Mouse (Mus musculus) midbrain, embryonic 12.5 days (tissue): ENCODE measurements around the gene Fam163b. TPM values are rescaled to one million over a fixed set of nuclear protein-coding genes. Genes with fewer than 3 reads are reported as not detected.

Source experiments
- ATAC-seq: fragments of 200-750 bp; cut with Nextera tagmentation; 2 replicates; pipeline ENCODE4 v1.8.0; 2017; ENCODE audit warnings: low read depth, moderate TSS enrichment, moderate library complexity; ENCODE audit not compliant: low FRiP score
- H3K27ac ChIP-seq: fragments of 300-500 bp; sonication (generic); replicated peaks from 2 replicates; pipeline ENCODE4 v1.5.1; 2016; ENCODE audit warnings: mild to moderate bottlenecking
- H3K27me3 ChIP-seq: fragments of 300-500 bp; sonication (generic); 2 replicates; pipeline ENCODE4 v1.6.1; 2016; ENCODE audit warnings: mild to moderate bottlenecking
- H3K36me3 ChIP-seq: fragments of 300-500 bp; sonication (generic); 2 replicates; pipeline ENCODE4 v1.6.1; 2016
- H3K4me1 ChIP-seq: fragments of 300-500 bp; sonication (generic); 2 replicates; pipeline ENCODE4 v1.6.1; 2016
- H3K4me2 ChIP-seq: fragments of 300-500 bp; sonication (generic); replicated peaks from 2 replicates; pipeline ENCODE4 v1.6.1; 2016; ENCODE audit warnings: mild to moderate bottlenecking, moderate library complexity
- H3K4me3 ChIP-seq: fragments of 300-500 bp; sonication (generic); 2 replicates; pipeline ENCODE4 v1.5.1; 2016; ENCODE audit warnings: mild to moderate bottlenecking
- H3K9ac ChIP-seq: fragments of 300-500 bp; sonication (generic); replicated peaks from 2 replicates; pipeline ENCODE4 v1.6.1; 2016; ENCODE audit warnings: mild to moderate bottlenecking, moderate library complexity
- H3K9me3 ChIP-seq: fragments of 300-500 bp; sonication (generic); 2 replicates; pipeline ENCODE4 v1.6.1; 2016; ENCODE audit warnings: mild to moderate bottlenecking
- WGBS: fragments of 180-500 bp; shearing (Covaris S2); methylation state at CpG from one replicate; pipeline ENCODE4 v1.1.7; 2016; 5-methylcytosine and 5-hydroxymethylcytosine counted together
- polyA plus RNA-seq: library from polyadenylated mRNA; unstranded; fragments of >200 nt; fragmentation: Nextera tagmentation; extraction: Ambion mirVana; gene quantifications from 2 replicates; pipeline ENCODE4 v1.2.1, GENCODE M21; 2016

The Fam163b gene
- polyA plus RNA-seq, 1 experiment from 2014 or later, result 0.27 TPM

GRCm38 (mm10) chr2:27067996-27068395 is 74.3 kb downstream of the Fam163b start:
- H3K36me3 ChIP-seq, result no peaks in the 10 kb centered on the region
- no peaks in the 10 kb centered on the region for H3K27me3 ChIP-seq
- WGBS, result 55% methylated on average over 2 of the region's 2 CpGs
- ATAC-seq, result no peak
- no peak overlapping the region for H3K27ac ChIP-seq
- peaks cover 8% of the 10 kb centered on the region for H3K4me1 ChIP-seq
- no peak overlapping the region for H3K4me2 ChIP-seq
- H3K9ac ChIP-seq, result no peak overlapping the region
- H3K9me3 ChIP-seq, result no peaks in the 10 kb centered on the region
- H3K4me3 ChIP-seq, result no peak overlapping the region

- Histone ChIP-seq H3K9ac (no peak overlapping the region), H3K27me3 (no peaks in the 10 kb centered on the region), H3K4me1 (peaks cover 8% of the 10 kb centered on the region), H3K9me3 (no peaks in the 10 kb centered on the region), H3K4me2 (no peak overlapping the region), H3K4me3 (no peak overlapping the region), H3K27ac (no peak overlapping the region), H3K36me3 (no peaks in the 10 kb centered on the region)
- 72% methylated on average over 2 of the region's 2 CpGs for WGBS
- ATAC-seq, result no peak
These were observed 75.2 kb downstream of the Fam163b start for GRCm38 (mm10) chr2:27067124-27067523.

Other genes starting within 250 kb of the Fam163b start
- 29.9 and 32.1 TPM in 2 replicates for gene Surf6, start 239.6 kb downstream of the Fam163b start, polyA plus RNA-seq
- 125 and 129 TPM in 2 replicates for gene Med22, start 231.8 kb downstream of the Fam163b start, polyA plus RNA-seq
- 488 and 496 TPM in 2 replicates for gene Rpl7a, start 231.7 kb downstream of the Fam163b start, polyA plus RNA-seq
- gene Surf2, start 226.1 kb downstream of the Fam163b start, polyA plus RNA-seq, result 48.2 and 56.7 TPM in 2 replicates
- 53.4 and 57.9 TPM in 2 replicates for gene Surf1, start 226.0 kb downstream of the Fam163b start, polyA plus RNA-seq
- 126 and 132 TPM in 2 replicates for gene Surf4, start 208.6 kb downstream of the Fam163b start, polyA plus RNA-seq
- gene Stkld1, start 208.4 kb downstream of the Fam163b start, polyA plus RNA-seq, result not detected in 2 replicates
- gene Rexo4, start 178.1 kb downstream of the Fam163b start, polyA plus RNA-seq, result 43.0 and 46.3 TPM in 2 replicates
- not detected in 2 replicates for gene Adamts13, start 169.1 kb downstream of the Fam163b start, polyA plus RNA-seq
- 116 and 126 TPM in 2 replicates for gene Cacfd1, start 132.6 kb downstream of the Fam163b start, polyA plus RNA-seq
- gene Slc2a6, start 114.5 kb downstream of the Fam163b start, polyA plus RNA-seq, result 2.9 and 3.5 TPM in 2 replicates
- 0.14 TPM in 1 of 2 replicates, not detected in the other for gene Mymk, start 70.3 kb downstream of the Fam163b start, polyA plus RNA-seq
- gene Adamtsl2, start 63.1 kb downstream of the Fam163b start, polyA plus RNA-seq, result 6.7 and 7.6 TPM in 2 replicates
- gene Dbh, start 22.7 kb upstream of the Fam163b start, polyA plus RNA-seq, result 0.09 and 0.15 TPM in 2 replicates
- 5.8 and 6.8 TPM in 2 replicates for gene Sardh, start 105.8 kb upstream of the Fam163b start, polyA plus RNA-seq